Mouse (Mus musculus) liver, embryonic 14.5 days (tissue): ENCODE data around the gene Polr3h.

Experiments
- CTCF ChIP-seq: IDR thresholded peaks from 2 replicates; pipeline ENCODE4 v1.5.1; 2016; ENCODE audit warnings: antibody characterized with exemption, low read depth, control low read depth
- EP300 ChIP-seq: IDR thresholded peaks from 2 replicates; pipeline ENCODE4 v1.6.1; 2016; ENCODE audit warnings: antibody characterized with exemption, low read depth

- TF ChIP-seq CTCF (no peak), EP300 (no peak)
These were observed 4.8 kb downstream of the Polr3h start for GRCm38 (mm10) chr15:81921255-81921654.
